Mouse (Mus musculus) left cerebral cortex, adult 11 months (tissue): ENCODE measurements at regions not wholly inside any gene's neighbourhood (a gene's known extent, or its start where the extent isn't known, plus 50 kb on each side); places are given as distances from the start of the nearest gene placed in this dataset.
"Not testable (repeated sequence)": the region's sequence is repeated elsewhere in the genome, so short reads cannot be mapped to it uniquely, and the experiment has no call there.

Experiments
- DNase-seq: peaks from one replicate; pipeline ENCODE4 v3.0.0; 2022; ENCODE audit warnings: low spot score

GRCm38 (mm10) chr2:117450172-117450865, 107.5 kb upstream of the Rasgrp1 start:
- peak; percentile 37 for DNase-seq

GRCm38 (mm10) chr2:117451818-117452217, 109.0 kb upstream of the Rasgrp1 start:
- DNase-seq, result no peak

- no peak for DNase-seq
These were observed 112.4 kb upstream of the Rasgrp1 start for GRCm38 (mm10) chr2:117455021-117455739.

- DNase-seq, result no peak
These were observed 113.1 kb upstream of the Rasgrp1 start for GRCm38 (mm10) chr2:117455740-117456455.

- DNase-seq, result no peak
These were observed 113.7 kb upstream of the Rasgrp1 start for GRCm38 (mm10) chr2:117456456-117457020.

- no peak for DNase-seq
These were observed 118.9 kb upstream of the Rasgrp1 start for GRCm38 (mm10) chr2:117461541-117462290.

- no peak for DNase-seq
These were observed 132.2 kb upstream of the Rasgrp1 start for GRCm38 (mm10) chr2:117474885-117475542.

- DNase-seq, result no peak
These were observed 132.8 kb upstream of the Rasgrp1 start for GRCm38 (mm10) chr2:117475561-117475960.

- DNase-seq, result not testable (repeated sequence)
These were observed 134.7 kb upstream of the Rasgrp1 start for GRCm38 (mm10) chr2:117477503-117477902.

GRCm38 (mm10) chr2:117479244-117480009, 136.6 kb upstream of the Rasgrp1 start:
- DNase-seq, result not testable (repeated sequence)

GRCm38 (mm10) chr2:117486447-117486846, 143.6 kb upstream of the Rasgrp1 start:
- no peak for DNase-seq

GRCm38 (mm10) chr2:117498565-117498964, 155.8 kb upstream of the Rasgrp1 start:
- DNase-seq, result no peak

GRCm38 (mm10) chr2:117502611-117503010, 159.8 kb upstream of the Rasgrp1 start:
- no peak for DNase-seq

- DNase-seq, result no peak
These were observed 168.9 kb upstream of the Rasgrp1 start for GRCm38 (mm10) chr2:117511737-117512136.

GRCm38 (mm10) chr2:117512551-117512950, 169.8 kb upstream of the Rasgrp1 start:
- no peak for DNase-seq

- no peak for DNase-seq
These were observed 181.6 kb upstream of the Rasgrp1 start for GRCm38 (mm10) chr2:117524437-117524836.

GRCm38 (mm10) chr2:117538865-117539264, 196.1 kb upstream of the Rasgrp1 start:
- no peak for DNase-seq

- no peak for DNase-seq
These were observed 196.5 kb upstream of the Rasgrp1 start for GRCm38 (mm10) chr2:117539285-117539684.

GRCm38 (mm10) chr2:117541471-117541870, 198.7 kb upstream of the Rasgrp1 start:
- peak; percentile 46 for DNase-seq

- no peak for DNase-seq
These were observed 199.5 kb upstream of the Rasgrp1 start for GRCm38 (mm10) chr2:117542298-117542697.
